Mouse (Mus musculus): Measurements from ENCODE around the gene Ankrd2.

GRCm38 (mm10) chr19:42026158-42026557 is 9.6 kb upstream of the Ankrd2 start:
- TF ChIP-seq CTCF (IDR thresholded peaks at IDR 0.05; ENCODE audit: borderline replicate concordance, extremely low read depth, insufficient read depth, insufficient read length) (peak; percentile 96), POLR2A (IDR thresholded peaks at IDR 0.05; ENCODE audit: borderline replicate concordance, extremely low read depth, insufficient read depth, insufficient read length, poor library complexity, severe bottlenecking) (no peak)

Measured in brain, embryonic 14.5 days (tissue).